Mouse (Mus musculus) brain, embryonic 18.5 days (tissue): ENCODE results near the gene Kif3a.

Experiments used
- DNase-seq: peaks from one replicate; pipeline ENCODE4 v3.0.0-alpha.2; 2012; ENCODE audit warnings: low read depth, low spot score

Gene Kif3a

DNA sequence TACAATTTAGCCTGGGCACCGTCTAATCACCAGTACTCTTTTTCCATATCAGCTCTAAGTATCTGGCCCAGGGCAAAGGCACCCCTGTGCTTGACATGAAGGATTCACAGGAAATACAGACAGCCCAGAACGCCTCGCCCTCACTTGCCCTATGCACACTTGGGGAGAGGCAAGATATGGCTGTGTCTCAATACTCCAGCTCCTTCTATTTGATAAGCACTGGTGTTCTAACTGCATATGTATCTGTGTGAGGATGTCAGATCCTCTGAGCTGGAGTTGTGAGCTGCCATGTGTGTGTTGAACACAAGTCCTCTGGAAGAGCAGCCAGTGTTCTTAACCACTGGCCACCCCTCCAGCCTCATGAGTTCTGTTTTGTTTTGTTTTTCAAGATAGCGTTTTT, 84.3 kb downstream of the Kif3a start:
- DNase-seq = no peak
